Mouse (Mus musculus): ENCODE results near the gene Mbl2.

GRCm38 (mm10) chr19:30214026-30214425 lies 18.7 kb upstream of the Mbl2 start:
- no peak for TF ChIP-seq CTCF (IDR thresholded peaks at IDR 0.05; ENCODE audit: control insufficient read depth, insufficient read depth, insufficient read length)
- TF ChIP-seq MAX (IDR thresholded peaks at IDR 0.05) = no peak
- no peak for TF ChIP-seq MYOD1 (IDR thresholded peaks at IDR 0.05; ENCODE audit: control insufficient read depth, insufficient read length, low read depth)
- TF ChIP-seq USF1 (IDR thresholded peaks at IDR 0.05; ENCODE audit: low read depth) = no peak
- no peak for TF ChIP-seq MYOG (IDR thresholded peaks at IDR 0.05; ENCODE audit: control insufficient read depth, extremely low read depth, insufficient read length)
- TF ChIP-seq CEBPB (IDR thresholded peaks at IDR 0.05; ENCODE audit: low read depth) = no peak

All from C2C12 (cell line).